Mouse (Mus musculus): ENCODE results near the gene Rrm2.

The Rrm2 gene

DNA sequence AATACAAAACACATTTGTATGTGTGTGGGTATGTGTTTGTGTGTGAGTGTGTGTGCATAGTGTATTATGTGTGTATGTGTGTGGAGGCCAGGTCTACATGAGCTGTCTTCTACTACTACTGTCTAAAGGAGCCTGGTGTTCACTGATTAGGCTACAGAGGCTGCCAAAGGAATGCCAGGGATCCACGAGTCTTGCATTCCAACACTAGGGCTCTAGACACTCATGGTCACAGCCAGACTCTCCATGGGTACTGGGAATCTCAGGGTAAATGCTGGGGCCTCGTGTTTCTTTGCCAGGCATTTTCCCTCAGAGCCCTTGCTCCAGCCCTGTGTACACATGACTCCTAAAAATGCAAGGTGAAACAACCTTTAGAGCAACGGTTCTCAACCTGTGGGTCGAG, 45.6 kb downstream of the Rrm2 start:
- no peak for DNase-seq

DNA sequence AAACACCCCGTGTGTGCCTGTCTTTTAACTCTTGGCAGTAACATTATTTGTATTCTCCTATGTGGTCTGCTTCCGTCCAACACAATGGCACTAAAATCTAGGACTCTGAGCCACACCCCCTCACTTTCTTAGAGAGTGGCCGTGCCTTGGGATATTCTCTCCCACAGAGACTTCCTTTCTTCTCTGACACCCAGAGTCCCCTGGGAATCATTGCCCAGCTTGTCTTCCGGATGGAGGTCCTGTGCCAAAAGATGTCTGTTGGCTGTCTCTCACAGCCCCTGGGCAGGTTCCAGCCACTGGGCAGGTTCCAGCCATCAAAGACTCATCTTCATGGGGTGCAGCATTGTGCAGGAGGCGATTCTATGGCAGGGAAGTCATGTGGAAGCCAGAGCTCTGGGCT, 46.7 kb downstream of the Rrm2 start:
- DNase-seq, result peak; percentile 68

DNA sequence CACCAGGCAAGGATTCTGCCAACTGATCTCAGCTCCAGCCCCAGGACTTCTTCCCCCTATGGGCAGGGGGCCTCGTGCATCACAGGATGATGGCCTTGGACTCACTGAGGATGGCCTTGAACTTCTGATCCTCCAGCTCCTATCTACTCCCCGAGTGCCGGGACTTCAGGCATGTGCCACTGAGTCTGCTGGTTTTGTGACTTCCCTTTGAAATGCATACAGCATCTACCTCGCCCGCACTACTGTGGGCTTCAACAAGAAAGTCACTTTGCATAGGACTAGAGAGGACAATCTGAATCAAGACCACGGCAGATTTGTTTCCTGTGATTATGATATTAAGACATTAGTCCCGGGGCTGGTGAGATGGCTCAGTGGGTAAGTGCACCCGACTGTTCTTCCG, 47.4 kb downstream of the Rrm2 start:
- DNase-seq, result no peak

DNA sequence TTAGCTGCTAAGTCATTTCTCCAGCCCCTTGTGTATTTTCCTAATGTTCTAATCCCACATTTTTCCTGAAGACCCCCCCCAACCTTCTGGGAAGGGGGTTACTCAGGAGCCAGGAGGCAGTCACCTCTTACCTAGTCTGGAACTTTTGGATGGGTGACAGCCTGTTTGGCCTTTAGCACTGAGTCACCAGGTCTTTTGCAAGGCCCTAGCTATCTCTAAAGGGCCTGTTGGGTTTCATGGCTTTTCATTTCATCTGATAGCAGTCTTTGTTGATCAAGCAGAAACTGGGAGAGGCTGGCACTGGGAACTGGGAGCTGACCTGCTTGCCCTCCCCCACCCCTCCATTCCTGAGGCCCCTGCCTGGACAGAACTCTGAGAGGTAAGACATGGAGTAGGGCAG, 49.3 kb downstream of the Rrm2 start:
- DNase-seq, result no peak

DNA sequence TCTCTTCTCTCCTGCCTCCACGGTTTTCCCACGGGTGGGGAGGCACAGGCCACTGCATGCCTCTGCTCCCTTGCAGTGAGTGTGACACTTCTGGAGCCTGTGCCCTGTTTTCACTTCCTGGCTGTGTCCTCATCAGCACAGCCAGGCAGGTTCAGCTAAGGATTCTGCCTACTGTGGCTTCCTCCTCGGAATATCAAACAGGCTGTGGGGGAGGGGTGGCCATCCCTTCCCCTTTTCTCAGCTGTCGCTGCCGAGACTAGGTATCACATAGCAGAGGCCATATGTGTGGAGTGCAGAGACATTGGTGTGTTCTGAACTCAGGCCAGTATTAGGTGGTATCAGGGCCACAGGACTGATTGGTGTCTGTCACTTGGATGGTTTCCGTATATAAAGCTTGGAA, 50.3 kb downstream of the Rrm2 start:
- DNase-seq, result peak; percentile 64

DNA sequence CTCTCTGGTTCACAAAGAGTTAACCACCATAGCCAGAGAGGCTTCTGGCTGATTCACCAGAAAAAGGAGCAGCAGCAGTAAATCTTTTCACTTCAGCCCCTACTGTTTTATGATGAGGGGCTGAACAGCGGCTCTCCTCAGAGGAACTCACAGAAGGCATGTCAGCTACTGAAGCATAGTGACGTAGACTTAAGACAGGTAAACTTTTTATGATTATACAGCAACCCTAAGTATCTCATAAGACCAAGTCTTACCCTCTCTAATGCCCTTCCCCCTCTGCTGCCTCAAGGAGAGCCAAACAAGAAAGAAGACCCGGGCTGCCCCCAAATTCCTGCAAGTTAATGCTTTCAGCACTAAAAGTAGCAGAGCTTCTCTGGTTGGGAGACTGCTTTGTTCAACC, 54.2 kb downstream of the Rrm2 start:
- DNase-seq, result no peak

All from lung, postnatal 10 days (tissue).